Mouse (Mus musculus): Measurements from ENCODE around the gene Ikzf3.

- TF ChIP-seq CTCF (conservative IDR thresholded peaks at IDR 0.05; ENCODE audit: insufficient read depth, insufficient read length, low read depth, low read length): no peak
- no peak for TF ChIP-seq POLR2A (IDR thresholded peaks at IDR 0.05; ENCODE audit: low read depth, low read length)
These were observed 36.9 kb upstream of the Ikzf3 start for GRCm38 (mm10) chr11:98582551-98583264.

Measured in kidney, adult 2 months (tissue).